Mouse (Mus musculus): ENCODE measurements around the gene Fgb.
A peak's percentile ranks its signal among the peaks of the same experiment; 100 is the strongest.

Fgb gene

GRCm38 (mm10) chr3:83027546-83028251 is 22.0 kb downstream of the Fgb start:
- DNase-seq (ENCODE audit: low spot score in 2 of 2) = no peak

DNA sequence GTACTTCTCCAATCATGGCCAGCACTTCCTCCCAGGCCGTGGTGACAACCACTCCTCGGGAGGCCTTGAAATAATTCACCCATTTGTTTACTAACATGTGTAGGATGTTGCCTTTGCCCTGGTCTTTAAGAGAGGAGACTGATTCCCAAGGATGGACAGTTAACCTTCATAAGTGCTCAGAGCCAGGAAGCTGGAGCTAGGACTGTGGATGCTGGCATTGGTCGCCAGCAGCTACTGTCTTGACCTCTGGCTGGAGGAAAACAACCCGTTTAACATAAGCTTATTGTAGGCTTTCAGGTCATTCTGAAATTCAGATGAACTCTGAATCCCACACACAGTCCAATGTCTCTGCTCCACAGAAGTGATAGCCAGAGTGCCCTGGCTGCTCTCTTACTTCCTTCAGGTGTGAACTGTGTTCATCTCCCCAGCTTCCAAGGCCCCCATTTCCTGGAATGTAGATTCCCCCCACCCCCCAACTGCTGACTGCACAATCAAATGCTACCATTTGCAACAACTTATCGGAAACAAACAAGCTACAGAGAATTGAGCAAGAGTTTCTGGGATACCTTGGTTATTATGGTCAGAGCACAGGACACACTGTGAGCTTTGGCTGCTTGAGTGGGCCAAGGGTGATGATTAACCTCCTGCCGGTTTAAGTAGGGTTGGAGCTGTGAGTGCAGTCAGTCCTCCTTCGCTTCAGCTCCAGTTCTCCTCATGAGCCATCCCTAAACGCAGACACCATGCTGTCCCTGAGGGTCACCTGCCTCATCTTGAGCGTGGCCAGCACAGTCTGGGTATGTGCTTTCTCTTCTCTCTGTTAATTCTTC is 24.0 kb downstream of the Fgb start, which contains the start of gene Fga:
TSS of gene Fga (plus strand) at position 602 of the 827 bp plus-strand sequence.
- no peak for DNase-seq (ENCODE audit: low spot score in 2 of 2)

GRCm38 (mm10) chr3:83025036-83025435 is 24.6 kb downstream of the Fgb start:
- DNase-seq (ENCODE audit: low spot score in 2 of 2) = no peak

- no peak for DNase-seq (ENCODE audit: low spot score in 2 of 2)
Observed at GRCm38 (mm10) chr3:83021176-83021575, 28.5 kb downstream of the Fgb start.

- DNase-seq (ENCODE audit: low spot score in 2 of 2) = no peak
Observed at GRCm38 (mm10) chr3:83020387-83020786, 29.3 kb downstream of the Fgb start.

DNA sequence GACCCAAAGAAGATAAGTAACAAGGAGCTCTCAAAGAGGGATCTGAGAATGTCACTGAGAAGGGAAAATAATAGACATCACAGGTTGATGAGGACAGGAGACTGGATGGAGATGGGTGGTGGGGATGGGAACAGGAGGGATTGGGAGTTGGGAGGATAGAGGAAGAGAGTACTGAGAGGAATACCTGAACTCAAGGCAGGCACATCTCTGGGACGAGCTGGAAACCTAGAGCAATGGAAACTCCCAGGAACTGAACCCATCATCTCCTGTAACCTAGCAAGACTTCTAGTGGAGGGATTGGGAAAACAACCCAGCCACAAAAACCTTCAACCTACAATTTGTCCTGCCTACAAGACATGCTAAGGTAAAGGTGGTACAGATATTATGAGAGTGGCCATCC is 33.4 kb downstream of the Fgb start:
- DNase-seq (ENCODE audit: low spot score in 2 of 2) = no peak

DNA sequence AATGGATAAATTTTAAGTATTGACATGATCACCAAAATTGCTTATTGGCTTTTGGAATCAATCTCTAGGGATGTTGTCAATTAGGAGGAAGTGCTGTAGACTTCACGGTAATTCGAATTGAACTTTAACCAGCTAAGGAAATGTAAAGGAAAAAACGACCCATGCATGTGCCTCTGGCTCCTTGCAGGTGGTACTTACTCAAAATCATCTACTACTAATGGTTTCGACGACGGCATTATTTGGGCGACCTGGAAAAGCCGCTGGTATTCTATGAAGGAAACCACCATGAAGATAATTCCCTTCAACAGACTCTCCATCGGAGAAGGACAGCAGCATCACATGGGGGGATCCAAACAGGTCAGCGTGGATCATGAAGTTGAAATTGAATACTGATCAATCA is 35.7 kb downstream of the Fgb start:
- no peak for DNase-seq (ENCODE audit: low spot score in 2 of 2)

GRCm38 (mm10) chr3:83012636-83013035 is 37.0 kb downstream of the Fgb start:
- no peak for DNase-seq (ENCODE audit: low spot score in 2 of 2)

GRCm38 (mm10) chr3:83011565-83011964 is 38.1 kb downstream of the Fgb start:
- no peak for DNase-seq (ENCODE audit: low spot score in 2 of 2)

GRCm38 (mm10) chr3:83011136-83011535 is 38.5 kb downstream of the Fgb start:
- DNase-seq (ENCODE audit: low spot score in 2 of 2) = no peak

- no peak for DNase-seq (ENCODE audit: low spot score in 2 of 2)
Observed at GRCm38 (mm10) chr3:83010291-83010690, 39.4 kb downstream of the Fgb start.

GRCm38 (mm10) chr3:83007557-83007956 is 42.1 kb downstream of the Fgb start, which contains the start of gene Fgg:
TSS of gene Fgg (plus strand) at chr3:83007724.
- DNase-seq (ENCODE audit: low spot score in 2 of 2) = no peak

DNA sequence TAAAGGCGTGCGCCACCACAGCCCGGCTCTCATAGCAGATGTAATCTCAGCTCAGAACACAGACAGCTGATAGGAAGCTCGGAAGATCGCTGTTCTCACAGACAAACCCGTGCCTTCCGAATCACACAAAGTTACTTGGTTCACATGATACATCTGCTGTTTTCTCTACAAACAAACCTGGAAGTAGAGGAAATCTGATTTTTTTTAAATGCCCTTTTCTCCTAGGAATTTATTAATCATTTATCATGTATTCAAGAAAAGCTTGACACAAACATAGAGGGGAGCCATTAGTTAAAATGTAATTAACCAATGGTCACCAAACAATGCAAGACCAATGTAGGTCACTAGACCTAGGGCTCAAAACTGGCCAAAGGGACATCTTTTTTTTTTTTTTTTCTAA is 44.9 kb downstream of the Fgb start:
- DNase-seq (ENCODE audit: low spot score in 2 of 2) = no peak

DNA sequence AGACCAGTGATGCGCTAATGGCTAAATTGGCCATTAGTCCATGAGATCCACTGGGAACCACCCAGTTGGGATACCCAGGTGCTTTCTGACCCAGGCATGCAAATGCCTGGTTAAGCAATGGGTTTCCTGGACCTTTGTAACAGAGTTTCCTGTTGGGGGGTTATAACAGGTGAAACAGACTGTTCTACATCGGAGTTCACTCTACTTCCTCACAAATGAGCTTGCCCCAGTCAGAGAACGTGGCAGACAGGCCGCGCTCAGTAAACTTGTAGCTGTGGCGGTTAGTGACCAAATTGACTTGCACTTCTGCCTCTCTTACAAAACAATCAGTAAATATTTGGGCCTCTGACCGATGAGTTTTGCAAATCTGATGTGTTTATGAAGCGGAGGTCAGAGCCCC is 46.6 kb downstream of the Fgb start:
- no peak for DNase-seq (ENCODE audit: low spot score in 2 of 2)

DNA sequence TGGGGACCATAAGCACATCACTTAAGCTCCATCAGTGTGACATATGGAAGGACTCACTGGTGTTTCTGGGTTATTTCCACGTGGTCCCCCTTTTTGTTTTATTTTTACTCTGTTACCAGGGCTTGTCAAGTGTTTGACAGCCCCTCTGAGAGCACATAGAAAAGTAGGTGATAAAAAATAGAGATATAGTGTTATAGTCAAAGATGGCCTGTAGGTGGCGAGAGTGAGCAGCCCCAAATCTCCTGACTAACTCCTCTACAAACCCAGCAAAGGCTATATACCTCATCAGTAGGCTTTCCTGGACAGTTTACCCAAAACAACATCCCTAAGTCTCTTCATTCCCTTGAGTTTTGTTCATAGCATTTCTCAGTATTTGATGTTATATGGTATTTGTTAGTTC is 47.5 kb downstream of the Fgb start:
- peak in 1 of 2 experiments; percentile 20 for DNase-seq (ENCODE audit: low spot score in 2 of 2)

- no peak for DNase-seq (ENCODE audit: low spot score in 2 of 2)
Observed at GRCm38 (mm10) chr3:82999995-83000394, 49.7 kb downstream of the Fgb start.

GRCm38 (mm10) chr3:82998772-82999463 is 50.7 kb downstream of the Fgb start:
- DNase-seq (ENCODE audit: low spot score in 2 of 2) = peak; percentile 8 to 36

DNA sequence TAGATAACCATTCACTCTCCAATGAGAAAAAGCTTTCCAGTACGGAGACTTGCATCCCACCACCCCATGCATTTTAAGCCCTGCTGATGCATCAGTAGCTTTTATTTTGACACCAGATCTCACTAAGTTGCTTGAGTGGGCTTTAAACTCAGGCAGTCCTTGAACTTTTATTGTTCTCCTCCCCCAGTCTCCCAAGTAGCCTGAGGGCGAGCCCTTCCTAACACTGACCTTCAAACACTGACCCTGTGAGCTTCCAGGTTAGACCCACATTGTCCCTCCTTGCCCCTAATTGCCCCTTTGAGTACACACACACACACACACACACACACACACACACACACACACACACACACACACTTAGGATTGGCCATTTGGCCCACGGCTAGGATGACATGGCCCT is 53.0 kb downstream of the Fgb start:
- no peak for DNase-seq (ENCODE audit: low spot score in 2 of 2)

DNA sequence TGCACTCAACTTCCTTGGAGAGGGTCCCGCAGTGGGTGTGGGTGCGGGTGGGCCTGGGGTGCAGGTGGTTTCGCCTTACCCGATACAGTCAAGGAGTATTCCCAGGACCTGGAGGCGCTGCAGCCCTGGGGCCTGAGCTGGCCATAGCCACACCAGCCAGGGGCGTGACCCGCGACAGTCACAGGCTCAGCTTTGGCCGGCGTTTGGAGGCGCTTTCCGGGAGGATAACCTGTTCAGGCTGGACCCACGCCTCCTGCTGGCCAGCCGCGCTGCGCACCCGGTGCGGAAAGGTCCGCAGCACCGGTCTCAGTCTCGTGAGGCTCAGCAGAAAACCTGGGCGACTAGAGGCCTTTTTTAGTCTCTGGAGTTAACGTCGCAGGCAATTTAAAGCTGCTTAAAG is 54.3 kb downstream of the Fgb start:
- DNase-seq (ENCODE audit: low spot score in 2 of 2) = no peak

GRCm38 (mm10) chr3:82992956-82993355 is 56.7 kb downstream of the Fgb start:
- DNase-seq (ENCODE audit: low spot score in 2 of 2) = no peak

GRCm38 (mm10) chr3:82991963-82992362 is 57.7 kb downstream of the Fgb start:
- DNase-seq (ENCODE audit: low spot score in 2 of 2) = no peak

Data from frontal cortex, postnatal 25 days (tissue).